17 mouse cellular contexts compared by ENCODE assay signal in the genomic region with DNA sequence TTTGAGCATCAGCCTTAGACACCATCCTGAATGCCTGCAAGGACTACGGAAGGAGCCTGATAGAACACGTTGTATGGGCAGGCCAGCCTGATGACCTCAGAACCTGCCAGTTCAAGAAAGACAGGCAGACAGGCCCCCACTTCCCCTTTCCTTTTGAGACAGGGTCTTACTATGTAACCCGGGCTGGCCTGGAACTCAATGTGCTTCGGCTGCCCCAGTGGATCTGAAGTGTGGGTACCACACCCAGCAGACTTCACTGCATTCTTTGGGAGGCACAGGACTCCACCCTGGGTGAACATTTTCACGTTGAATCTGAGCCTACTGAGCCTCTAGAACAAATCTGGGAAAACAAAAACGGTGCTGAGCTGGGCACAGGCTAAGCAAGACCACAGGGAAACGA. TPM values are rescaled to one million over a fixed set of nuclear protein-coding genes. Genes with fewer than 3 reads are reported as not detected.
"Had no signal": no experiment of that assay in that cellular context is flagged by ENCODE, and none has a peak within 500 bp of the region (broad histone marks: within the 10 kb centered on the region; RNA-seq: fewer than 3 reads in every experiment).

No protein-coding gene starts in this region.

- H3K4me2 ChIP-seq: liver, embryonic 11.5 days; liver, embryonic 15.5 days; midbrain, embryonic 12.5 days; neural tube, embryonic 15.5 days; stomach, embryonic 15.5 days had no signal

- ATAC-seq: midbrain, embryonic 16.5 days had no signal

- H3K27ac ChIP-seq: limb, embryonic 10.5 days; liver, embryonic 15.5 days; macrophage; midbrain, embryonic 12.5 days; neural tube, embryonic 15.5 days; stomach, embryonic 15.5 days had no signal

- H3K9me3 ChIP-seq: limb, embryonic 10.5 days; liver, embryonic 15.5 days; midbrain, embryonic 12.5 days; neural tube, embryonic 15.5 days; stomach, embryonic 15.5 days had no signal

- H3K36me3 ChIP-seq: liver, embryonic 15.5 days had no signal

- H3K9ac ChIP-seq: liver, embryonic 15.5 days; midbrain, embryonic 12.5 days; neural tube, embryonic 15.5 days; stomach, embryonic 15.5 days had no signal

- H3K27me3 ChIP-seq: liver, embryonic 15.5 days; midbrain, embryonic 12.5 days; neural tube, embryonic 15.5 days; stomach, embryonic 15.5 days had no signal

- H3K4me3 ChIP-seq: limb, embryonic 10.5 days; liver, embryonic 15.5 days; midbrain, embryonic 12.5 days; neural tube, embryonic 15.5 days; stomach, embryonic 15.5 days had no signal

- H3K4me1 ChIP-seq: liver, embryonic 15.5 days; midbrain, embryonic 12.5 days; neural tube, embryonic 15.5 days; stomach, embryonic 15.5 days had no signal

- DNase-seq: kidney, adult 8-10 months; kidney, postnatal 36 days; lung, adult 2 months; lung, postnatal 10 days; right cerebral cortex, adult 18-20 months; right cerebral cortex, postnatal 25 days; thymus, adult 2 months; thymus, postnatal 25 days had no signal

RNA-seq across cellular contexts. Expression of a gene that starts 15.7 kb away (rescaled TPM):
- total RNA-seq: megakaryocyte-erythroid progenitor cell, adult 5-6 weeks had no signal
- polyA plus RNA-seq: macrophage; thymus, adult 2 months had no signal
